Mouse (Mus musculus) cerebellum, adult 2 months (tissue): ENCODE data around the gene Fnip2.

ENCODE experiments used
- CTCF ChIP-seq: fragments of 200-500 bp; IDR thresholded peaks from 2 replicates; pipeline ENCODE4 v1.5.1; 2011; ENCODE audit warnings: low read depth, mild to moderate bottlenecking, control low read depth, low read length, moderate library complexity, borderline replicate concordance; ENCODE audit not compliant: insufficient read depth
- POLR2A ChIP-seq: fragments of 200-500 bp; IDR thresholded peaks from 2 replicates; pipeline ENCODE4 v1.6.1; 2011; ENCODE audit warnings: low read length, control low read depth, borderline replicate concordance; ENCODE audit not compliant: insufficient read depth

GRCm38 (mm10) chr3:79542585-79542984 lies 25.0 kb downstream of the Fnip2 start:
- TF ChIP-seq CTCF, result no peak
- no peak for TF ChIP-seq POLR2A
